Mouse (Mus musculus) forebrain, embryonic 11.5 days (tissue): ENCODE data around the gene Tuba1a. TPM values are rescaled to one million over a fixed set of nuclear protein-coding genes. Genes with fewer than 3 reads are reported as not detected.

Experiments
- ATAC-seq: fragments of 200-750 bp; cut with Nextera tagmentation; replicated peaks from 2 replicates; pipeline ENCODE4 v1.8.0; 2017; ENCODE audit warnings: moderate TSS enrichment; ENCODE audit not compliant: low FRiP score
- DNase-seq: peaks from one replicate; pipeline ENCODE4 v3.0.0-alpha.2; 2017; ENCODE audit warnings: low spot score
- H3K27ac ChIP-seq: fragments of 300-500 bp; sonication (generic); 2 replicates; pipeline ENCODE4 v1.5.1; 2014; ENCODE audit warnings: low read depth, low read length
- H3K27me3 ChIP-seq: fragments of 300-500 bp; sonication (generic); 2 replicates; pipeline ENCODE4 v1.6.1; 2014; ENCODE audit warnings: mild to moderate bottlenecking, low read length, mixed read lengths; ENCODE audit not compliant: control insufficient read depth, insufficient read depth
- H3K36me3 ChIP-seq: fragments of 300-500 bp; sonication (generic); 2 replicates; pipeline ENCODE4 v1.6.1; 2014; ENCODE audit warnings: mild to moderate bottlenecking, low read length, moderate library complexity, mixed read lengths; ENCODE audit not compliant: control insufficient read depth, insufficient read depth
- H3K4me1 ChIP-seq: fragments of 300-500 bp; sonication (generic); replicated peaks from 2 replicates; pipeline ENCODE4 v1.6.1; 2014; ENCODE audit warnings: low read length, mixed read lengths; ENCODE audit not compliant: control insufficient read depth, insufficient read depth
- H3K4me2 ChIP-seq: fragments of 300-500 bp; sonication (generic); 2 replicates; pipeline ENCODE4 v1.6.1; 2014; ENCODE audit warnings: low read depth, mild to moderate bottlenecking, low read length, moderate library complexity, mixed read lengths; ENCODE audit not compliant: severe bottlenecking
- H3K4me3 ChIP-seq: fragments of 300-500 bp; sonication (generic); 2 replicates; pipeline ENCODE4 v1.5.1; 2014; ENCODE audit warnings: low read depth, low read length
- H3K9ac ChIP-seq: fragments of 300-500 bp; sonication (generic); 2 replicates; pipeline ENCODE4 v1.6.1; 2014; ENCODE audit warnings: low read length
- H3K9me3 ChIP-seq: fragments of 300-500 bp; sonication (generic); 2 replicates; pipeline ENCODE4 v1.6.1; 2016; ENCODE audit warnings: low read length, mixed read lengths; ENCODE audit not compliant: control insufficient read depth
- WGBS: fragments of 180-500 bp; shearing (Covaris S2); extraction: QIAGEN DNeasy Blood & Tissue Kit; methylation state at CpG from one replicate; pipeline ENCODE4 v1.1.7; 2014; 5-methylcytosine and 5-hydroxymethylcytosine counted together
- polyA plus RNA-seq: library from polyadenylated mRNA; unstranded; fragments of >200 nt; fragmentation: Nextera tagmentation; extraction: Ambion mirVana; gene quantifications from 2 replicates; pipeline ENCODE4 v1.2.1, GENCODE M21; 2014

Gene Tuba1a
- polyA plus RNA-seq, 1 experiment from 2014 or later: 5,083 TPM

DNA sequence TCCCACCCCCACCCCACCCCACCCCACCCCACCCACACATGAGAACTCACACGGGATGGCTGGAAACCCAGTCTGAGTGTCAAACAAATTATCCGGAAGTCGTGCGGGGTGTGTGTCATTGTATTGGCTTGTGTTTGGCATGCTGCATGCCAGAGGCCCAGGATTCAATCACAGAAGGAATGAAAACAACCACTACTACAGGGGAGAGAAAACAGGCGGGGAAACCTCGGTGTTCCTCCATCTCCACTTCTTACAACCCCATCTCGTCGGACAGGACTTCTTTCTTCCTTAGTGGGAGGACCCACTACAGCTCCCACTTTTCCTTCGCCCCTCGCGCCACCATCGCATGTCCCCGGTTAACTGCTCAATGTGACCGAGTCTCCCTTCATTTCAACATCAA lies 36.4 kb downstream of the Tuba1a start:
- Histone ChIP-seq H3K27ac (no peak overlapping the region; the same call in 1 of the 2 replicates), H3K36me3 (no peaks in the 10 kb centered on the region; the same call in 1 of the 2 replicates), H3K27me3 (no peaks in the 10 kb centered on the region), H3K4me2 (peak overlapping the region; percentile 62), H3K9ac (peak overlapping the region; percentile 87), H3K4me1 (peaks cover 8% of the 10 kb centered on the region; the same call in 1 of the 2 replicates), H3K4me3 (peak overlapping the region; percentile 92), H3K9me3 (no peaks in the 10 kb centered on the region)
- DNase-seq: no peak
- 1% methylated on average over 14 of the region's 14 CpGs for WGBS
- peak; percentile 2; the same call in 1 of the 2 replicates for ATAC-seq

DNA sequence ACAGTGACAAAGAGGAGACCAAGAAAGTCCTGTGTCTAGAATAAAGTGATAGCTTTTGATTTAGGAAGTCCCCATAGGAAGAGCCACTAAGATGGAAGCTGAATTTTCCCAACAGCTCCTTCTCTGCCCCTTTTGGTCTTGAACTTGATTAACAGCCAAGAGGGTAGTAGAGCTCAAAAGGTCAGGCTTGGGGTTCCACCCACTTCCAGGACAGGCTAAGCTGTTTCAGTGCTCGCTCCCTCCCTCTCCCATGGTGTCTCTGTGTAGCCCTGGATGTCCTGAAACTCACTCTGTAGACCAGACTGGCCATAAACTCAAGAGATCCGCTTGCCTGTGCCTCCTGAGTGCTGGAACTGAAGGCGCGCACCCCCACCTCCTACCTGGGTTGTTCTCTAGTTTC lies 37.5 kb downstream of the Tuba1a start:
- H3K36me3 ChIP-seq: no peaks in the 10 kb centered on the region; the same call in 1 of the 2 replicates
- H3K9me3 ChIP-seq: no peaks in the 10 kb centered on the region
- H3K4me3 ChIP-seq: no peak overlapping the region
- no peak overlapping the region; the same call in 1 of the 2 replicates for H3K9ac ChIP-seq
- H3K27ac ChIP-seq: no peak overlapping the region
- H3K4me1 ChIP-seq: peaks cover 8% of the 10 kb centered on the region; the same call in 1 of the 2 replicates
- H3K27me3 ChIP-seq: no peaks in the 10 kb centered on the region
- H3K4me2 ChIP-seq: peak overlapping the region; percentile 62; the same call in 1 of the 2 replicates
- WGBS: 89% methylated on average over 4 of the region's 4 CpGs
- ATAC-seq: no peak
- no peak for DNase-seq

DNA sequence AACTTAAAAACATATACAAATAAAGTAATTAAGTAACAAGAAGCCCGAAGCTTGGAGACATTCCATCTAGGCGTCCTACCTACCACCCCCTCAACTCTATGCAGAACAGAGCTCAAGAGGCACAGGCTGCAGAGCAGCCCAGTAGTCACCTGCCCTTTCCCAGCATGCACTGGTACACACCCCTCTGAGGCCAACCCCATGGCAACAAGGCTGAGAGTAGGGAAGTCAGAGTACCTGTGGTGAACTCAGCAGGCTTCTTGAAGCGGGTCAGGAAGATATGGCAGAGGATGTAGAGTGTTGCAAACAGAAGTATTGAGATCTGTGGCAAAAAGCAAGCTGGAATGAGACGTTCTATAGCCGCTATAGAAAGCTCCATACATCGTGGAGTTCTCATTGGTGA lies 38.6 kb downstream of the Tuba1a start:
- ATAC-seq: no peak
- WGBS: 94% methylated on average over 6 of the region's 6 CpGs

DNA sequence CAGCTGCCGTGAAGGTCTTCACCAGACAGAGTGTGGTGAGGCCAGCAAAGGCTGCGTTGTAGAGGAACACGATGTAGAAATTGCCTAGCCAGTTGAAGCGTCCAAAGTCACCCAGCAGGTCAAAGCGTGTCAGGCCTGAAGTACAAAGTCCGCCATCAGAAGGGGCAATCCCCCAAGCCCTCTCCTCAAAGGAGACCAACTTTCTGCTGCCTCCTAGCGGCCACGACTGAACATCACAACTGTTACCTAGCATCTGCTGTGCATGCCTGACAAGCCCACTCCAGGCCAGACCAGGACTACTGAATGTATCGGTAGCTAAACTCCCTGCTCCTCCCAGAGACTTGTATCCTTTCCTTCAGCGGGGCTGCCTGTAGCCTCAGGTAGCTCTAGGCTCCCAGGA lies 48.8 kb downstream of the Tuba1a start:
- WGBS: 25% methylated on average over 10 of the region's 10 CpGs
- no peak overlapping the region for H3K27ac ChIP-seq
- ATAC-seq: no peak

More for the DNA sequence above, 38.6 kb downstream of the Tuba1a start:
- no peak for DNase-seq
- no peaks in the 10 kb centered on the region for H3K27me3 ChIP-seq
- H3K4me3 ChIP-seq: no peak overlapping the region
- no peak overlapping the region for H3K4me2 ChIP-seq
- H3K9ac ChIP-seq: no peak overlapping the region
- H3K27ac ChIP-seq: no peak overlapping the region
- no peaks in the 10 kb centered on the region for H3K9me3 ChIP-seq
- peaks cover 2% of the 10 kb centered on the region; the same call in 1 of the 2 replicates for H3K36me3 ChIP-seq
- peaks cover 8% of the 10 kb centered on the region; the same call in 1 of the 2 replicates for H3K4me1 ChIP-seq

GRCm38 (mm10) chr15:98902600-98902999 lies 50.9 kb downstream of the Tuba1a start:
- Histone ChIP-seq H3K4me2 (no peak overlapping the region), H3K36me3 (peaks cover 6% of the 10 kb centered on the region; the same call in 1 of the 2 replicates), H3K9ac (no peak overlapping the region), H3K27me3 (peaks cover 19% of the 10 kb centered on the region), H3K9me3 (no peaks in the 10 kb centered on the region), H3K4me1 (peaks cover 10% of the 10 kb centered on the region), H3K27ac (no peak overlapping the region), H3K4me3 (no peak overlapping the region)
- DNase-seq (no peak), ATAC-seq (no peak)
- 91% methylated on average over 2 of the region's 2 CpGs for WGBS

More for the DNA sequence above, 48.8 kb downstream of the Tuba1a start:
- H3K9me3 ChIP-seq: no peaks in the 10 kb centered on the region
- H3K4me1 ChIP-seq: no peaks in the 10 kb centered on the region
- no peak overlapping the region for H3K4me3 ChIP-seq
- H3K36me3 ChIP-seq: peaks cover 6% of the 10 kb centered on the region; the same call in 1 of the 2 replicates
- no peak overlapping the region for H3K4me2 ChIP-seq
- DNase-seq: peak; percentile 85
- H3K9ac ChIP-seq: no peak overlapping the region
- no peaks in the 10 kb centered on the region for H3K27me3 ChIP-seq

DNA sequence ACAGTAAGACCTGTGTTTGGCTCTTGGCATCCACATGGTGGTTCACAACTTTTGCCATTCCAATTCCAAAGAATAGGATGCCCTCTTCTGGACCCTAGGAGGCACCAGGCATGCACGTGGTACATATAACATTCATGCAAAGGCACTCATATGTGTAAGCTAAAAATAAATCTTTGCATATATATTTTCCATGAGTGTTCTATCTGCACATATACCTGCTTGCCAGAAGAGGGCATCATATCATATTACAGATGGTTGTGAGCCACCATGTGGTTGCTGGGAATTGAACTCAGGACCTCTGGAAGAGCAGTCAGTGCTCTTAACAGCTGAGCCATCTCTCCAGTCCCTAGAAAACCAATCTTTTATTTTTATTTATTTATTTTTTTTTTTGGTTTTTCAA lies 52.0 kb downstream of the Tuba1a start:
- H3K9me3 ChIP-seq: no peaks in the 10 kb centered on the region
- no peak overlapping the region for H3K9ac ChIP-seq
- H3K4me2 ChIP-seq: no peak overlapping the region
- DNase-seq (no peak), ATAC-seq (no peak)
- H3K27me3 ChIP-seq: peaks cover 30% of the 10 kb centered on the region
- peaks cover 6% of the 10 kb centered on the region; the same call in 1 of the 2 replicates for H3K36me3 ChIP-seq
- WGBS: 67% methylated on average over 1 of the region's 1 CpGs
- H3K4me1 ChIP-seq: peaks cover 13% of the 10 kb centered on the region
- no peak overlapping the region for H3K4me3 ChIP-seq
- no peak overlapping the region for H3K27ac ChIP-seq

Other genes with a start within 250 kb of the Tuba1a start
- 0.92 and 1.3 TPM in 2 replicates for gene Ccdc65, start 245.5 kb downstream of the Tuba1a start, polyA plus RNA-seq
- 6.1 and 6.7 TPM in 2 replicates for gene Fkbp11, start 225.5 kb downstream of the Tuba1a start, polyA plus RNA-seq
- gene Arf3, start 190.5 kb downstream of the Tuba1a start, polyA plus RNA-seq: 38.1 and 41.4 TPM in 2 replicates
- gene Wnt10b, start 175.6 kb downstream of the Tuba1a start, polyA plus RNA-seq: 0.41 and 0.43 TPM in 2 replicates
- 0.47 and 0.68 TPM in 2 replicates for gene Wnt1, start 163.8 kb downstream of the Tuba1a start, polyA plus RNA-seq
- gene Ddn, start 144.2 kb downstream of the Tuba1a start, polyA plus RNA-seq: not detected in 2 replicates
- 89.4 and 92.5 TPM in 2 replicates for gene Prkag1, start 122.2 kb downstream of the Tuba1a start, polyA plus RNA-seq
- 20.1 and 20.6 TPM in 2 replicates for gene Kmt2d, start 82.5 kb downstream of the Tuba1a start, polyA plus RNA-seq
- 12.5 and 14.1 TPM in 2 replicates for gene Rhebl1, start 59.2 kb downstream of the Tuba1a start, polyA plus RNA-seq
- gene Dhh, start 55.2 kb downstream of the Tuba1a start, polyA plus RNA-seq: 0.28 and 0.29 TPM in 2 replicates
- gene Lmbr1l, start 35.5 kb downstream of the Tuba1a start, polyA plus RNA-seq: 8.7 and 9.4 TPM in 2 replicates
- 2,366 and 2,605 TPM in 2 replicates for gene Tuba1b, start 19.1 kb downstream of the Tuba1a start, polyA plus RNA-seq
- not detected in 2 replicates for gene Gm49450, start 152 bp downstream of the Tuba1a start, polyA plus RNA-seq
- 142 and 160 TPM in 2 replicates for gene Tuba1c, start 76.2 kb upstream of the Tuba1a start, polyA plus RNA-seq
- 0.19 and 0.94 TPM in 2 replicates for gene Prph, start 101.5 kb upstream of the Tuba1a start, polyA plus RNA-seq
- 38.8 and 40.2 TPM in 2 replicates for gene Troap, start 120.9 kb upstream of the Tuba1a start, polyA plus RNA-seq
- gene C1ql4, start 134.1 kb upstream of the Tuba1a start, polyA plus RNA-seq: 0.12 TPM in 1 of 2 replicates, not detected in the other
- 0.16 and 0.40 TPM in 2 replicates for gene Dnajc22, start 139.5 kb upstream of the Tuba1a start, polyA plus RNA-seq
- gene Spats2, start 172.2 kb upstream of the Tuba1a start, polyA plus RNA-seq: 60.3 and 60.7 TPM in 2 replicates